Mouse (Mus musculus) thymus, adult 2 months (tissue): ENCODE data around the gene Cckbr.

Experiments
- CTCF ChIP-seq: fragments of 200-500 bp; IDR thresholded peaks from 2 replicates; pipeline ENCODE4 v1.5.1; 2012; ENCODE audit warnings: mild to moderate bottlenecking, control low read depth, low read length, moderate library complexity, borderline replicate concordance; ENCODE audit not compliant: control insufficient read depth, poor library complexity, insufficient read depth; ENCODE audit errors: extremely low read depth
- POLR2A ChIP-seq: fragments of 200-500 bp; IDR thresholded peaks from 2 replicates; pipeline ENCODE4 v1.6.1; 2012; ENCODE audit warnings: mild to moderate bottlenecking, low read length, control low read depth, moderate library complexity; ENCODE audit not compliant: control insufficient read depth, poor library complexity, insufficient read depth; ENCODE audit errors: extremely low read depth

DNA sequence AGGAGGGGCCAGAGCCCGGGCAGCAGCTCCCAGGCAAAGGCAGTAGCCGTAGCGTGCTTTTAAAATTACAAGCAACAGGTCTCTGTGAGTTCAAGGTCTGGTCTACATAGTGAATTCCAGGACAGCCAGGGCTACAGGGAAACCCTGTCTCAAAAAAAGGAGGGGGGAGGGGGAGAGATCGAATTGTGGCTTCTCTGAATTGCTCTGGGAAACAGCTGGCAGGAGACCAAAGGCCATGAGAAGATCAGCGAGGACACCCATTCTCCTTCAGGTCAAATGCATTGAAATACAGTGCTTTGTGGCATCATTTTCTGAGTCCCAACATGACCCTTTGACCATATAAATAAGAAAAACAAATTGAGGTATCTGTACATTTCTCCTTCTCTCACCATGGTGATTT lies 59.5 kb downstream of the Cckbr start:
- TF ChIP-seq CTCF: no peak
- TF ChIP-seq POLR2A: no peak
